Mouse (Mus musculus) brain, adult 2 months (tissue): ENCODE measurements around the gene Ifna2.

Experiments
- DNase-seq: peaks from one replicate; pipeline ENCODE4 v3.0.0; 2011; ENCODE audit warnings: low read depth, low spot score

Gene Ifna2

GRCm38 (mm10) chr4:88683812-88684211 lies at the start of gene Ifna2:
Ifna2 (minus strand) TSS chr4:88683912.
- DNase-seq: no peak

GRCm38 (mm10) chr4:88727324-88727723 lies 43.6 kb upstream of the Ifna2 start:
- peak; percentile 35 for DNase-seq

- no peak for DNase-seq
Measured at GRCm38 (mm10) chr4:88726727-88727126, 43.0 kb upstream of the Ifna2 start.

- no peak for DNase-seq
Measured at GRCm38 (mm10) chr4:88723497-88724090, 39.9 kb upstream of the Ifna2 start.

- DNase-seq: peak; percentile 98
Measured at GRCm38 (mm10) chr4:88721791-88722721, 38.3 kb upstream of the Ifna2 start, which contains the start of the genes Gm26566 and Klhl9. Gm26566 (plus strand) TSS chr4:88721805. Klhl9 (minus strand) TSS chr4:88722465.

GRCm38 (mm10) chr4:88718715-88719114 lies 35.0 kb upstream of the Ifna2 start:
- DNase-seq: peak; percentile 13

GRCm38 (mm10) chr4:88715059-88715458 lies 31.3 kb upstream of the Ifna2 start:
- peak; percentile 48 for DNase-seq

GRCm38 (mm10) chr4:88714281-88714680 lies 30.6 kb upstream of the Ifna2 start:
- peak; percentile 18 for DNase-seq

- DNase-seq: no peak
Measured at GRCm38 (mm10) chr4:88707128-88707826, 23.6 kb upstream of the Ifna2 start.

- DNase-seq: no peak
Measured at GRCm38 (mm10) chr4:88705924-88706323, 22.2 kb upstream of the Ifna2 start.

- no peak for DNase-seq
Measured at GRCm38 (mm10) chr4:88699301-88699700, 15.6 kb upstream of the Ifna2 start.

GRCm38 (mm10) chr4:88698781-88699180 lies 15.1 kb upstream of the Ifna2 start:
- DNase-seq: no peak

- no peak for DNase-seq
Measured at GRCm38 (mm10) chr4:88697753-88698152, 14.0 kb upstream of the Ifna2 start.

- no peak for DNase-seq
Measured at GRCm38 (mm10) chr4:88697108-88697507, 13.4 kb upstream of the Ifna2 start.

- DNase-seq: peak; percentile 85
Measured at GRCm38 (mm10) chr4:88696237-88696884, 12.6 kb upstream of the Ifna2 start.

GRCm38 (mm10) chr4:88693392-88693791 lies 9.7 kb upstream of the Ifna2 start:
- DNase-seq: no peak

- DNase-seq: no peak
Measured at GRCm38 (mm10) chr4:88692537-88692936, 8.8 kb upstream of the Ifna2 start.

GRCm38 (mm10) chr4:88691259-88691658 lies 7.5 kb upstream of the Ifna2 start, which contains the start of gene Ifnab:
Ifnab (minus strand) TSS chr4:88691359.
- DNase-seq: no peak

GRCm38 (mm10) chr4:88681353-88681752 lies 2.4 kb downstream of the Ifna2 start:
- no peak for DNase-seq

- DNase-seq: peak; percentile 58
Measured at GRCm38 (mm10) chr4:88680362-88680761, 3.4 kb downstream of the Ifna2 start.

- DNase-seq: no peak
Measured at GRCm38 (mm10) chr4:88676824-88677223, 6.9 kb downstream of the Ifna2 start, which contains the start of gene Ifna16. Ifna16 (minus strand) TSS chr4:88676924.
